Mouse (Mus musculus) forebrain, postnatal 0 days (tissue): Measurements from ENCODE around the gene Tmem50b. TPM values are rescaled to one million over a fixed set of nuclear protein-coding genes. Genes with fewer than 3 reads are reported as not detected.

ENCODE experiments used
- ATAC-seq: fragments of 200-750 bp; cut with Nextera tagmentation; 2 replicates; pipeline ENCODE4 v1.8.0; 2017; ENCODE audit warnings: mild to moderate bottlenecking, moderate library complexity
- DNase-seq: peaks from one replicate; pipeline ENCODE4 v3.0.0-alpha.2; 2015
- H3K27ac ChIP-seq: fragments of 300-500 bp; sonication (generic); 2 replicates; pipeline ENCODE4 v1.5.1; 2014; ENCODE audit warnings: low read depth, mild to moderate bottlenecking, antibody characterized with exemption, low read length, moderate library complexity, mixed read lengths
- H3K27me3 ChIP-seq: fragments of 300-500 bp; sonication (generic); 2 replicates; pipeline ENCODE4 v1.6.1; 2014; ENCODE audit warnings: mild to moderate bottlenecking, low read length, mixed read lengths; ENCODE audit not compliant: insufficient read depth
- H3K36me3 ChIP-seq: fragments of 300-500 bp; sonication (generic); 2 replicates; pipeline ENCODE4 v1.6.1; 2014; ENCODE audit warnings: mild to moderate bottlenecking, moderate library complexity; ENCODE audit not compliant: insufficient read depth
- H3K4me1 ChIP-seq: fragments of 300-500 bp; sonication (generic); 2 replicates; pipeline ENCODE4 v1.6.1; 2014; ENCODE audit warnings: antibody characterized with exemption; ENCODE audit not compliant: insufficient read depth
- H3K4me2 ChIP-seq: fragments of 300-500 bp; sonication (generic); 2 replicates; pipeline ENCODE4 v1.6.1; 2014; ENCODE audit warnings: low read depth, mild to moderate bottlenecking, moderate library complexity
- H3K4me3 ChIP-seq: fragments of 300-500 bp; sonication (generic); 2 replicates; pipeline ENCODE4 v1.5.1; 2014; ENCODE audit warnings: low read depth, low read length, mixed read lengths
- H3K9ac ChIP-seq: fragments of 300-500 bp; sonication (generic); 2 replicates; pipeline ENCODE4 v1.6.1; 2014; ENCODE audit warnings: mild to moderate bottlenecking
- H3K9me3 ChIP-seq: fragments of 300-500 bp; sonication (generic); 2 replicates; pipeline ENCODE4 v1.6.1; 2016; ENCODE audit warnings: low read length
- CTCF ChIP-seq: sonication (generic); IDR thresholded peaks from 2 replicates; pipeline ENCODE4 v1.5.1; 2016; ENCODE audit warnings: antibody characterized with exemption, control low read depth, low read depth
- WGBS: fragments of 180-500 bp; shearing (Covaris S2); extraction: QIAGEN DNeasy Blood & Tissue Kit; methylation state at CpG from one replicate; pipeline ENCODE4 v1.1.7; 2014; 5-methylcytosine and 5-hydroxymethylcytosine counted together
- polyA plus RNA-seq: library from polyadenylated mRNA; unstranded; fragments of >200 nt; fragmentation: Nextera tagmentation; extraction: Ambion mirVana; gene quantifications from 2 replicates; pipeline ENCODE4 v1.2.1, GENCODE M21; 2015
- total RNA-seq: library from RNA; depleted of rRNA; stranded (reverse); fragments of >200 nt; gene quantifications from 2 replicates; pipeline ENCODE4 v1.2.3, GENCODE M21; 2014

Tmem50b gene
- total and polyA plus RNA-seq, 2 experiments from 2014 or later = 65.2 to 102 TPM

- no peaks in the 10 kb centered on the region for H3K9me3 ChIP-seq
- no peak for ATAC-seq
- H3K4me3 ChIP-seq = no peak overlapping the region
- no peaks in the 10 kb centered on the region for H3K4me1 ChIP-seq
- TF ChIP-seq CTCF = no peak
- no peak for DNase-seq
- peaks cover 11% of the 10 kb centered on the region for H3K36me3 ChIP-seq
- H3K4me2 ChIP-seq = no peak overlapping the region
- WGBS = 91% methylated on average over 5 of the region's 5 CpGs
- H3K27ac ChIP-seq = no peak overlapping the region
- no peak overlapping the region for H3K9ac ChIP-seq
- H3K27me3 ChIP-seq = no peaks in the 10 kb centered on the region
These were observed 12.0 kb downstream of the Tmem50b start for GRCm38 (mm10) chr16:91585617-91586016.

GRCm38 (mm10) chr16:91582307-91582706 lies 15.3 kb downstream of the Tmem50b start:
- Histone ChIP-seq H3K4me1 (no peaks in the 10 kb centered on the region), H3K27ac (no peak overlapping the region), H3K4me3 (no peak overlapping the region), H3K9ac (no peak overlapping the region), H3K4me2 (no peak overlapping the region), H3K27me3 (no peaks in the 10 kb centered on the region), H3K9me3 (no peaks in the 10 kb centered on the region), H3K36me3 (peaks cover 14% of the 10 kb centered on the region)
- WGBS = 67% methylated on average over 2 of the region's 2 CpGs
- DNase-seq = peak; percentile 59
- no peak for ATAC-seq
- peak; percentile 71 for TF ChIP-seq CTCF

GRCm38 (mm10) chr16:91578980-91579720 lies 18.4 kb downstream of the Tmem50b start:
- Histone ChIP-seq H3K27me3 (no peaks in the 10 kb centered on the region), H3K9me3 (no peaks in the 10 kb centered on the region), H3K4me2 (no peak overlapping the region), H3K36me3 (peaks cover 15% of the 10 kb centered on the region), H3K27ac (0 out of 2 replicates have a peak overlapping the region, but pooled peaks have one; percentile 40), H3K4me1 (no peaks in the 10 kb centered on the region), H3K9ac (no peak overlapping the region), H3K4me3 (no peak overlapping the region)
- peak; percentile 82 for DNase-seq
- 58% methylated on average over 14 of the region's 14 CpGs for WGBS
- ATAC-seq = peak; percentile 93
- TF ChIP-seq CTCF = no peak

GRCm38 (mm10) chr16:91575151-91575550 lies 22.4 kb downstream of the Tmem50b start:
- H3K9ac ChIP-seq = no peak overlapping the region
- no peaks in the 10 kb centered on the region for H3K4me1 ChIP-seq
- TF ChIP-seq CTCF = no peak
- no peaks in the 10 kb centered on the region for H3K27me3 ChIP-seq
- WGBS = 57% methylated on average over 13 of the region's 13 CpGs
- H3K9me3 ChIP-seq = no peaks in the 10 kb centered on the region
- ATAC-seq (no peak), DNase-seq (no peak)
- no peak overlapping the region for H3K4me2 ChIP-seq
- H3K4me3 ChIP-seq = no peak overlapping the region
- H3K27ac ChIP-seq = no peak overlapping the region
- H3K36me3 ChIP-seq = peaks cover 8% of the 10 kb centered on the region; the same call in 1 of the 2 replicates

- H3K4me3 ChIP-seq = no peak overlapping the region
- no peaks in the 10 kb centered on the region; the same call in 1 of the 2 replicates for H3K36me3 ChIP-seq
- DNase-seq (no peak), ATAC-seq (no peak)
- no peak overlapping the region for H3K27ac ChIP-seq
- TF ChIP-seq CTCF = no peak
- H3K4me2 ChIP-seq = no peak overlapping the region
- WGBS = 75% methylated on average over 3 of the region's 3 CpGs
- H3K9me3 ChIP-seq = no peaks in the 10 kb centered on the region
- no peaks in the 10 kb centered on the region for H3K27me3 ChIP-seq
- no peaks in the 10 kb centered on the region for H3K4me1 ChIP-seq
- H3K9ac ChIP-seq = no peak overlapping the region
These were observed 26.5 kb downstream of the Tmem50b start for GRCm38 (mm10) chr16:91571105-91571504.

- H3K27ac ChIP-seq = no peak overlapping the region
- H3K4me3 ChIP-seq = no peak overlapping the region
- H3K27me3 ChIP-seq = no peaks in the 10 kb centered on the region
- DNase-seq (no peak), ATAC-seq (no peak)
- no peaks in the 10 kb centered on the region for H3K4me1 ChIP-seq
- WGBS = 92% methylated on average over 10 of the region's 10 CpGs
- no peak overlapping the region for H3K4me2 ChIP-seq
- peaks cover 5% of the 10 kb centered on the region; the same call in 1 of the 2 replicates for H3K36me3 ChIP-seq
- TF ChIP-seq CTCF = no peak
- no peaks in the 10 kb centered on the region for H3K9me3 ChIP-seq
- H3K9ac ChIP-seq = no peak overlapping the region
These were observed 28.6 kb downstream of the Tmem50b start for GRCm38 (mm10) chr16:91568960-91569359.

- Histone ChIP-seq H3K4me1 (no peaks in the 10 kb centered on the region), H3K4me2 (no peak overlapping the region), H3K4me3 (no peak overlapping the region), H3K27ac (no peak overlapping the region), H3K9ac (no peak overlapping the region), H3K36me3 (peaks cover 30% of the 10 kb centered on the region), H3K27me3 (no peaks in the 10 kb centered on the region), H3K9me3 (no peaks in the 10 kb centered on the region)
- DNase-seq (no peak), ATAC-seq (no peak)
- TF ChIP-seq CTCF = no peak
- WGBS = 86% methylated on average over 7 of the region's 7 CpGs
These were observed 31.6 kb downstream of the Tmem50b start for GRCm38 (mm10) chr16:91566002-91566401.
